Mouse (Mus musculus) cerebellum, adult 8-10 months (tissue): Measurements from ENCODE around the gene Gja5.
"Not testable (repeated sequence)": the region's sequence is repeated elsewhere in the genome, so short reads cannot be mapped to it uniquely, and the experiment has no call there.

Source experiments
- DNase-seq: peaks from one replicate; pipeline ENCODE4 v3.0.0; 2022

Gene Gja5

GRCm38 (mm10) chr3:97044188-97044587 lies 139.7 kb downstream of the Gja5 start:
- no peak for DNase-seq

GRCm38 (mm10) chr3:97047757-97048156 lies 143.3 kb downstream of the Gja5 start:
- DNase-seq, result no peak

- DNase-seq, result no peak
Measured at GRCm38 (mm10) chr3:97048360-97048759, 143.9 kb downstream of the Gja5 start.

GRCm38 (mm10) chr3:97051264-97051744 lies 146.8 kb downstream of the Gja5 start:
- no peak for DNase-seq

- DNase-seq, result no peak
Measured at GRCm38 (mm10) chr3:97052069-97052799, 147.7 kb downstream of the Gja5 start.

GRCm38 (mm10) chr3:97058704-97059103 lies 154.2 kb downstream of the Gja5 start:
- DNase-seq, result no peak

GRCm38 (mm10) chr3:97060119-97060518 lies 155.6 kb downstream of the Gja5 start:
- no peak for DNase-seq

- no peak for DNase-seq
Measured at GRCm38 (mm10) chr3:97062814-97063213, 158.3 kb downstream of the Gja5 start.

- DNase-seq, result no peak
Measured at GRCm38 (mm10) chr3:97064046-97064445, 159.6 kb downstream of the Gja5 start.

- peak; percentile 38 for DNase-seq
Measured at GRCm38 (mm10) chr3:97069589-97069988, 165.1 kb downstream of the Gja5 start.

- DNase-seq, result not testable (repeated sequence)
Measured at GRCm38 (mm10) chr3:97071916-97072315, 167.4 kb downstream of the Gja5 start.

GRCm38 (mm10) chr3:97072361-97072760 lies 167.9 kb downstream of the Gja5 start:
- DNase-seq, result not testable (repeated sequence)

GRCm38 (mm10) chr3:97075744-97076350 lies 171.4 kb downstream of the Gja5 start:
- DNase-seq, result not testable (repeated sequence)

- peak; percentile 52 for DNase-seq
Measured at GRCm38 (mm10) chr3:97076412-97076811, 171.9 kb downstream of the Gja5 start.

- no peak for DNase-seq
Measured at GRCm38 (mm10) chr3:97078436-97078835, 173.9 kb downstream of the Gja5 start.

GRCm38 (mm10) chr3:97082156-97082555 lies 177.7 kb downstream of the Gja5 start:
- DNase-seq, result no peak

GRCm38 (mm10) chr3:97087326-97087725 lies 182.8 kb downstream of the Gja5 start:
- no peak for DNase-seq

GRCm38 (mm10) chr3:97088291-97088690 lies 183.8 kb downstream of the Gja5 start:
- not testable (repeated sequence) for DNase-seq

GRCm38 (mm10) chr3:97091971-97092370 lies 187.5 kb downstream of the Gja5 start:
- DNase-seq, result not testable (repeated sequence)

GRCm38 (mm10) chr3:97096664-97097063 lies 192.2 kb downstream of the Gja5 start:
- DNase-seq, result not testable (repeated sequence)

GRCm38 (mm10) chr3:97100784-97101641 lies 196.5 kb downstream of the Gja5 start:
- DNase-seq, result no peak

GRCm38 (mm10) chr3:97103946-97104345 lies 199.5 kb downstream of the Gja5 start:
- not testable (repeated sequence) for DNase-seq

GRCm38 (mm10) chr3:97104696-97105430 lies 200.4 kb downstream of the Gja5 start:
- DNase-seq, result no peak
